Mouse (Mus musculus): Measurements from ENCODE around the gene Reep6. TPM values are rescaled to one million over a fixed set of nuclear protein-coding genes. Genes with fewer than 3 reads are reported as not detected.

Gene Reep6
- polyA plus RNA-seq, 1 experiment from 2014 or later = 4.3 TPM

DNA sequence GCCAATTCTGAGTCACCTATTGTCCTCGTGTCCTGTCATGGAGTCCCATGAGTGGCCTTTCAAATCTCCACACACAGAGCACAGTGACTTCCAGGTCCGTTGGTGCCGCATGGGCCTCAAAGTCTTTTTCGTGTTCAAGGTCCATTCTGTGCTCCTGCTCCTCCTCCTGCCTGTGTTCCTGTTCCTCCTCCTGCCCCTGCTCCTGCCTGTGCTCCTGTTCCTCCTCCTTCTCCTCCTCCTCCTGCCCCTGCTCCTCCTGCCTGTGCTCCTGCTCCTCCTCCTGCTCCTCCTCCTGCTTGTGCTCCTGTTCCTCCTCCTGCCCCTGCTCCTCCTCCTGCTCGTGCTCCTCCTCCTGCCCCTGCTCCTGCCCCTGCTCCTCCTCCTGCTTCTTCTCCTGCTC, 38.2 kb downstream of the Reep6 start:
- Histone ChIP-seq H3K27ac (replicated peaks) (no peak overlapping the region), H3K9me3 (peaks cover 5% of the 10 kb centered on the region), H3K4me3 (no peak overlapping the region), H3K9ac (replicated peaks) (no peak overlapping the region), H3K4me1 (peaks cover 16% of the 10 kb centered on the region), H3K36me3 (no peaks in the 10 kb centered on the region), H3K27me3 (peaks cover 42% of the 10 kb centered on the region), H3K4me2 (replicated peaks) (no peak overlapping the region)
- no peak for ATAC-seq (ENCODE audit: low FRiP score, low read depth)
- 67% methylated on average over 5 of the region's 5 CpGs for WGBS

DNA sequence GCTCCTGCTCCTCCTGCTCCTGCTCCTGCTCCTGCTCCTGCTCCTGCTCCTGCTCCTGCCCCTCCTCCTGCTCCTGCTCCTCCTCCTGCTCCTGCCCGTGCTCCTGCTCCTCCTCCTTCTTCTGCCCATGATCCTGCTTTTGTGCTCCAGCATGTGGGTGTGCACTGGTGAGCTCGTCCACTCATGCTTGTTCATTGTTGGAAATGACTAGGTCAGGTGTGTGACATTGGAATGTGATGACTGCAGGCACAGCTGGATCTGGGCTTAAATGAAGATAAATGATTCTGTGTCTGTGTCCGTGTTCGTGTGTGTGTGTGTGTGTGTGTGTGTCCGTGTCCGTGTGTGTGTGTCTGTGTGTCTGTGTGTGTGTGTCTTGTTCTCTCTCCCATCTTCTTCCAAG, 38.6 kb downstream of the Reep6 start:
- ATAC-seq (ENCODE audit: low FRiP score, low read depth) = no peak
- Histone ChIP-seq H3K36me3 (no peaks in the 10 kb centered on the region), H3K9ac (replicated peaks) (no peak overlapping the region), H3K27ac (replicated peaks) (no peak overlapping the region), H3K4me1 (peaks cover 16% of the 10 kb centered on the region), H3K4me2 (replicated peaks) (no peak overlapping the region), H3K4me3 (no peak overlapping the region), H3K27me3 (peaks cover 40% of the 10 kb centered on the region), H3K9me3 (peaks cover 5% of the 10 kb centered on the region)
- WGBS = 84% methylated on average over 6 of the region's 6 CpGs

DNA sequence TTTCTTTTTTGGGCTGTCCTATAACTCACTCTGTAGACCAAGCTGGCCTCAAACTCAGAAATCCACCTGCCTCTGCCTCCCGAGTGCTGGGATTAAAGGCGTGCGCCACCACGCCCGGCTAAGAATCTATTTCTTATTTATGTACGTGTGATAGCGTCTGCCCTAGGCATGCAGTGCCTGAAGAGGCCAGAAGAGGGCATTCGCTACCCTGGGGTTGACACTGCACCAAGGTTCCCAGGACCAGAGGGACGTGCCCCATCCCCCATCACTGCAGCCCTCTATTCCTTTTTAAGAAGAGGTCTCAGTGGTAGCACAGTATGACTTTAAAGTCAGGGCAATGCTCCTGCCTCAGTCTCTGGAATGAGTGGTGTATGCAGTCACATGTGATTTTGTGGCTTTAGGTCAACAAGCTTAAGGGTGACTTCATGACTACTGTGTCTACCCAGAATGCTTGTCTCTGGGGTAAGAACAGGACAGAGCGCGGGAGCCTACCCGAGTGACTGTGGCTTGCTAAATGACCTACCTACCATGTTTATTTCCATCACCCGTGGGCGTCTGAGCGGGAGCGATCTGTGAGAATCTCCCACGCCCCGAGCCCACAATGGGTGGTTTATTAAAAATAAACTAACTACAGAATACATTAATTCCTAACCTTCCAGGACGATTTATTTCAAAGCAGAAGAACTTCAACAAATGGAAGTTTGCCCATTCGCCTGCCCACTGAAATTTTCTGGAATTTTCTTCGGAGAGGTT, 40.4 kb downstream of the Reep6 start:
- no peaks in the 10 kb centered on the region for H3K36me3 ChIP-seq

DNA sequence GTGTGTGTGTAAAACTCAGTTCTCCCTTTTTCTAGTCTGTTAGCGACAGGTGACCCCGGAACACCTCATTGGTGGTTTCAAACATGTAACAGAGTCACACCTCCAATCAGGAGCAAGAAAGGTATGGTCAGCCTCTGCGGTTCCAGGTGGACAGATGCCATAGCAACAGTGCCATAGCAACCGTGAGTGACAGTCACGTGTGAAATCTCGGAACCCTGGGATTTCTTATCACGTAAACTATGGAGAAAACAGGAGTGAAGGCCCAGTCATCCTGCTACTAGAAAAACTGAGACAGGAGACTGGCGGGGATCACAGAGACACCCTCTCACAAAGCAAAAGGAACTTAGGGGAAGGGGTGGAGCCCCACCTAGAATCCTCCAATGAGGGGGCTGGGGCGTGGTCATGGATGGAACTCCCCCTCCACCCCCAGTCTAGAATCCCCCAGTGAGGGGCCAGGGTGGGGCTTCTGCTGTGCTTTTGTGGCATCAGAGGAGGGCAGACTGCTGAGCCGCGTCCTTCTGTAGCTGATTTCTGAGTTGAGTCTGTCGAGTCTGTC, 41.7 kb downstream of the Reep6 start:
- peaks cover 5% of the 10 kb centered on the region for H3K9me3 ChIP-seq
- H3K4me1 ChIP-seq = peaks cover 9% of the 10 kb centered on the region; the same call in 1 of the 2 replicates
- peak overlapping the region; percentile 39; the same call in 1 of the 2 replicates for H3K27ac ChIP-seq (replicated peaks)
- 7% methylated on average over 12 of the region's 12 CpGs for WGBS
- 0 out of 2 replicates have a peak overlapping the region, but pooled peaks have one; percentile 13 for H3K4me3 ChIP-seq
- H3K4me2 ChIP-seq (replicated peaks) = peak overlapping the region; percentile 35
- peak; percentile 81 for ATAC-seq (ENCODE audit: low FRiP score, low read depth)
- no peaks in the 10 kb centered on the region for H3K36me3 ChIP-seq
- H3K9ac ChIP-seq (replicated peaks) = 0 out of 2 replicates have a peak overlapping the region, but pooled peaks have one; percentile 12
- peaks cover 16% of the 10 kb centered on the region for H3K27me3 ChIP-seq

More for the DNA sequence above, 40.4 kb downstream of the Reep6 start:
- Histone ChIP-seq H3K4me2 (replicated peaks) (no peak overlapping the region), H3K27ac (replicated peaks) (no peak overlapping the region), H3K4me3 (no peak overlapping the region), H3K27me3 (peaks cover 23% of the 10 kb centered on the region), H3K9ac (replicated peaks) (no peak overlapping the region), H3K4me1 (peaks cover 9% of the 10 kb centered on the region; the same call in 1 of the 2 replicates), H3K9me3 (peaks cover 5% of the 10 kb centered on the region)
- 83% methylated on average over 21 of the region's 21 CpGs for WGBS
- no peak for ATAC-seq (ENCODE audit: low FRiP score, low read depth)

DNA sequence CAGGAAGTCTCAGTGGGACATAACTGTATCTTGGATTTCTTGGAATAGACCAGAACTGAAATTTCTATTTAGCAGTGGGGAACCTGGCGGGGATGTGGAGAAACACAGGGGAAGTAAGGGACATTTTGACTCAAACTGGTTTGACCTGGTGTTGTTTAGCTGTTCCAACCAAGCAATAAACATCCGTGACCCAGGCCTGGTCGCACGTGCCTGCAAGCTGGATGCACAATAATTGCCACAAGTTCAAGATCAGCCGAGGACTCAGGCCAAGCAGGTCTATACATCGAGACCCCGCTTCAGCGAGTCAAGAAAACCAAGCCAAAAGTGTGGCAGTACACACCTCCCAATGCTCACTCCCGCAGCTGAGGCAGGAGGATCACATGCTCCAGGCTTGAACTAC, 42.2 kb downstream of the Reep6 start:
- 0 out of 2 replicates have a peak overlapping the region, but pooled peaks have one; percentile 12 for H3K9ac ChIP-seq (replicated peaks)
- no peaks in the 10 kb centered on the region for H3K36me3 ChIP-seq
- H3K9me3 ChIP-seq = peaks cover 5% of the 10 kb centered on the region
- 0 out of 2 replicates have a peak overlapping the region, but pooled peaks have one; percentile 13 for H3K4me3 ChIP-seq
- peak overlapping the region; percentile 35 for H3K4me2 ChIP-seq (replicated peaks)
- no peak for ATAC-seq (ENCODE audit: low FRiP score, low read depth)
- H3K27ac ChIP-seq (replicated peaks) = peak overlapping the region; percentile 39; the same call in 1 of the 2 replicates
- H3K27me3 ChIP-seq = peaks cover 15% of the 10 kb centered on the region
- peaks cover 9% of the 10 kb centered on the region; the same call in 1 of the 2 replicates for H3K4me1 ChIP-seq
- WGBS = 52% methylated on average over 9 of the region's 9 CpGs

DNA sequence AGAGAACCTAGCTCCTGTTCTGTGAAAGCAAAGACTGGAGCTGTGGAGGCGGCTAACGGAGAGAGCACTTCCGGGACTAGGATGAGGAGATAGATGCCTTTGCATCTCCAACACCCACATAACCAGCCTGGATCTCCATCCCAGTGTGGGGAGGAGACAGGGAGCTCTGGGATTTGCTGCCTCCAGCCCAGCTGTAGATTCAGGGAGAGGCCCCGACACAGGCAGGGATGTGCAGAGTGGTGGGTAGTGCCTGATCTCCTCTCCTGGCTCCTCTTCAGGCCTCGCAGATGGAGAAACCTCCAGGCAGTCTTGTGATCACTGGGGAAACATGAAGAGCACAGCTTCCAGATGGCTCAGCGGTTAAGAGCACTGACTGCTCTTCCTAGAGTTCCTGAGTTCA, 43.0 kb downstream of the Reep6 start:
- Histone ChIP-seq H3K9me3 (peaks cover 5% of the 10 kb centered on the region), H3K4me3 (no peak overlapping the region), H3K9ac (replicated peaks) (no peak overlapping the region), H3K27ac (replicated peaks) (no peak overlapping the region), H3K36me3 (no peaks in the 10 kb centered on the region), H3K4me1 (peaks cover 9% of the 10 kb centered on the region; the same call in 1 of the 2 replicates), H3K4me2 (replicated peaks) (no peak overlapping the region), H3K27me3 (peaks cover 10% of the 10 kb centered on the region)
- ATAC-seq (ENCODE audit: low FRiP score, low read depth) = no peak
- WGBS = 84% methylated on average over 6 of the region's 6 CpGs

DNA sequence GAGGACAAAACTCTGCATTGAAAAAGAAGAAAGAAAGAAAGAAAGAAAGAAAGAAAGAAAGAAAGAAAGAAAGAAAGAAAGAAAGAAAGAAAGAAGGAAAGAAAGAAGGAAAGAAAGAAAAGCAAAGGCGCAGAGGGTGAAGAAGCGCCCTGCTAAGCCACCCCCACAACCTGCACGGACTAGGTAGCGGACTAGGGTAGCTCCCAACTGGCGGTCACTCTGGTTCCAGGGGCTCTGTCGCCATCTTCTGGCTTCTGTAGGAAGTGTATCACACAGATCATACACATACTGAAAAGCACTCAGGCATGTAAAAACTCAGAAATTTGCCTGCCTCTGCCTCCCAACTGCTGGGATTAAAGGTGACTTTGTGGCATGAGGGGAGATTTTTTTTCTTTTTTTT, 44.3 kb downstream of the Reep6 start:
- no peak for ATAC-seq (ENCODE audit: low FRiP score, low read depth)
- 18% methylated on average over 6 of the region's 6 CpGs for WGBS

DNA sequence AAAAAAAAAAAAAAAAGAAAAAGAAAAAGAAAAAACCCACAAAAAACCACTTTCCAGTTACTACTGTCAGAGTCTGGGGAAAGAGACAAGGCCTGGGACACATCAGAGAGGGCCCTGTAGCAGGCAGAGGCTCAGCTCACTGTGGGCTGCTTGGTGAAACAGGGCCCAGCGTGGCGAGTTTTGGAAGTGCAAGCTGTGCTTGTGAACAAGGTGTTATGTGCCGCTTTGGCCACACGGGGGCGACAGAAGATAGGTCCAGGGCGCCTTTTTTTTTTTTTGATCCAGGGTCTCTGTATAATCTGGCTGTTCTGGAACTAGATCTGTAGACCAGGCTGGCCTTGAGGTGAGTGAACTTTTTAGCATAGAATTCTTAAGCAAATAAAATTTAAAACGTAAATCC, 46.4 kb downstream of the Reep6 start:
- no peaks in the 10 kb centered on the region for H3K9me3 ChIP-seq
- no peak for ATAC-seq (ENCODE audit: low FRiP score, low read depth)
- H3K9ac ChIP-seq (replicated peaks) = no peak overlapping the region
- H3K4me2 ChIP-seq (replicated peaks) = no peak overlapping the region
- peaks cover 15% of the 10 kb centered on the region for H3K36me3 ChIP-seq
- peaks cover 10% of the 10 kb centered on the region for H3K27me3 ChIP-seq
- H3K27ac ChIP-seq (replicated peaks) = no peak overlapping the region
- H3K4me1 ChIP-seq = peaks cover 15% of the 10 kb centered on the region
- no peak overlapping the region for H3K4me3 ChIP-seq
- WGBS = 3% methylated on average over 7 of the region's 7 CpGs

More for the DNA sequence above, 44.3 kb downstream of the Reep6 start:
- Histone ChIP-seq H3K9ac (replicated peaks) (no peak overlapping the region), H3K9me3 (no peaks in the 10 kb centered on the region), H3K4me3 (no peak overlapping the region), H3K27me3 (peaks cover 10% of the 10 kb centered on the region), H3K4me1 (peaks cover 9% of the 10 kb centered on the region; the same call in 1 of the 2 replicates), H3K4me2 (replicated peaks) (no peak overlapping the region), H3K36me3 (no peaks in the 10 kb centered on the region), H3K27ac (replicated peaks) (no peak overlapping the region)

DNA sequence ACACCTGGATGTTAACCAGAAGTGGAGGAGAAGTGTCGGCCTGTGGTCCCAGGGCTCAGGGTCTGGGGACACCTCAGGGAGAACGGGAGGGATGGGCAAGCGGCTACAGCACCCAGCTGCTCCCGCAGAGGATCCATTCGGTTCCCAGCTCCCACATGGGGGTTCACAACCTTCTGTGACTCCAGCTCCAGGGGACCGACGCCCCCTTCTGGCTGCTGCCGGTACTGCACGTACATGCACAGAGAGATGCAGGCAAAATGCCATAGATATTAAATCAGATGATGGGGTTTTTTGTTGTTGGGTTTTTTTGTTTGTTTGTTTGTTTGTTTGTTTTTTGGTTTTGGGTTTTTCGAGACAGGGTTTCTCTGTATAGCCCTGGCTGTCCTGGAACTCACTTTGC, 48.0 kb downstream of the Reep6 start:
- Histone ChIP-seq H3K4me3 (no peak overlapping the region), H3K27me3 (peaks cover 2% of the 10 kb centered on the region; the same call in 1 of the 2 replicates), H3K4me2 (replicated peaks) (no peak overlapping the region), H3K36me3 (peaks cover 31% of the 10 kb centered on the region), H3K4me1 (peaks cover 11% of the 10 kb centered on the region; the same call in 1 of the 2 replicates), H3K9ac (replicated peaks) (no peak overlapping the region), H3K9me3 (no peaks in the 10 kb centered on the region), H3K27ac (replicated peaks) (no peak overlapping the region)
- 53% methylated on average over 10 of the region's 10 CpGs for WGBS
- ATAC-seq (ENCODE audit: low FRiP score, low read depth) = no peak

DNA sequence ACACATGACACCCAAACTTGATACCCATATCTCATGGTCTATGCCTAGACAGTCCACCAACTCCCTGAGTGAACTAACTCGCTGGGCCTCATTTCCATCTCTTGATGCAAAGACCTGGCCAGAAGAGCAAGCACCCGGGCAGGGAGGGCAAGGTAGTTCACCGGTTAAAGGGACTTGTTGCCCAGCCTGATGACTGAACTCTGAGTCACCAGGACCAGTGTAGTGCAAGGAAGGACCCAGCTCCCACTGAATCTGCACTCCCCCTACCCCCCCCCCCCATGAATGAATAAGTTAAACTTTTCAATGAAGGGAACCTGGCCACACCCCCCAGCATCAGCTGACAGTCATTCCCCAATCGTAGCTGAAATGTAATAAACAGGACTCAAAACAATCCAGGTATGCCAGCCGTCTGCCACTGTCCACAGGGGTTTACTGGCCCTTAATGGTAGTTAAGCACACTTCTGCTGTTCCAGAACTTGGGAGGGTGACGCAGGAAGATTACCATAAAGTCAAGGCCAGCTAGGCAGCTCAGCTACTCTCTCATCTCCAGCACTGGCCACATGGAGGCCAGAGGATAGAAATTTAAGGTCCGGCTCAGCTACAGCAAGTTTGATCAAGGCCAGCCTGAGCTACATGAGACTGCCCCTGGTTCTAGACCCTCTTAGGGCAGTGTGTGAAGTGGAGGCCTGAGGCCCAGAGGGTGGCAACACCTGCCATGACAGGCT, 53.0 kb downstream of the Reep6 start:
- H3K4me2 ChIP-seq (replicated peaks) = peak overlapping the region; percentile 91
- WGBS = 89% methylated on average over 7 of the region's 7 CpGs
- H3K9ac ChIP-seq (replicated peaks) = no peak overlapping the region
- peak overlapping the region; percentile 99; the same call in 1 of the 2 replicates for H3K4me3 ChIP-seq
- no peak overlapping the region for H3K27ac ChIP-seq (replicated peaks)
- peaks cover 55% of the 10 kb centered on the region for H3K36me3 ChIP-seq
- no peaks in the 10 kb centered on the region for H3K9me3 ChIP-seq
- no peaks in the 10 kb centered on the region for H3K27me3 ChIP-seq
- peaks cover 40% of the 10 kb centered on the region for H3K4me1 ChIP-seq
- no peak for ATAC-seq (ENCODE audit: low FRiP score, low read depth)

DNA sequence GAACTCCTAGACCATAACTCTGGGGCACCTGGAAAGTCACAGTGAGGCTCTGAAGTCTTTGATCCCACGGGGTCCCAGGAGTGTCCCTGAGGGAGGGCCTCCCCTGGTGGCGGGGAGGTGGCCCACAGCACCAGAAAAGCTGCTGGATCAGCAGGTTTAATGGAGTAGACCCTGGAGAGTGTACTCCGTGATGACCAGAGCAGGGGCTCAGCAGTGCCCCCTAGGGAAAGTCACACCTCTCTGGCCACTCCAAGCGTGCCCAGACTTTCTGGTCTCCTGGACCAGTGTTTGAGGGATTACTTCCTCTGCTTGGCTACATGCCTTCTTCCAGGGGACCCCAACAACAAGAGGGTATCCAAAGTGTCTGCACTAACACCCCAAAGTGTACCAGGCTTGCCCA, 53.7 kb downstream of the Reep6 start:
- 64% methylated on average over 4 of the region's 4 CpGs for WGBS
- Histone ChIP-seq H3K4me1 (peaks cover 47% of the 10 kb centered on the region), H3K36me3 (peaks cover 55% of the 10 kb centered on the region), H3K9me3 (no peaks in the 10 kb centered on the region), H3K27me3 (no peaks in the 10 kb centered on the region), H3K27ac (replicated peaks) (no peak overlapping the region), H3K4me3 (peak overlapping the region; percentile 99), H3K9ac (replicated peaks) (peak overlapping the region; percentile 100), H3K4me2 (replicated peaks) (peak overlapping the region; percentile 91)
- ATAC-seq (ENCODE audit: low FRiP score, low read depth) = no peak

All from midbrain, embryonic 12.5 days (tissue).